Mouse (Mus musculus): ENCODE measurements around the gene Daam1. TPM values are rescaled to one million over a fixed set of nuclear protein-coding genes. Genes with fewer than 3 reads are reported as not detected.

Gene Daam1
- polyA plus RNA-seq, 1 experiment: 26.2 TPM

- Histone ChIP-seq H3K27ac (ENCODE audit: insufficient read depth, low read length) (no peak overlapping the region), H3K4me3 (ENCODE audit: insufficient read depth, low read length) (no peak overlapping the region), H3K4me1 (ENCODE audit: control insufficient read depth, insufficient read depth, low read length) (no peaks in the 10 kb centered on the region; the same call in 1 of the 2 replicates)
- TF ChIP-seq CTCF (IDR thresholded peaks at IDR 0.05; ENCODE audit: extremely low read depth, insufficient read depth, low read length): no peak
- no peak for TF ChIP-seq POLR2A (IDR thresholded peaks at IDR 0.05; ENCODE audit: extremely low read depth, insufficient read depth, low read length)
Observed at GRCm38 (mm10) chr12:72023572-72023971, 192.7 kb downstream of the Daam1 start.

- H3K4me1 ChIP-seq (ENCODE audit: control insufficient read depth, insufficient read depth, low read length): no peaks in the 10 kb centered on the region; the same call in 1 of the 2 replicates
- TF ChIP-seq CTCF (IDR thresholded peaks at IDR 0.05; ENCODE audit: extremely low read depth, insufficient read depth, low read length) (no peak), POLR2A (IDR thresholded peaks at IDR 0.05; ENCODE audit: extremely low read depth, insufficient read depth, low read length) (no peak)
- no peak overlapping the region for H3K27ac ChIP-seq (ENCODE audit: insufficient read depth, low read length)
- no peak overlapping the region for H3K4me3 ChIP-seq (ENCODE audit: insufficient read depth, low read length)
Observed at GRCm38 (mm10) chr12:72025275-72025795, 194.5 kb downstream of the Daam1 start.

- no peak overlapping the region for H3K27ac ChIP-seq (ENCODE audit: insufficient read depth, low read length)
- no peak overlapping the region for H3K4me3 ChIP-seq (ENCODE audit: insufficient read depth, low read length)
- TF ChIP-seq POLR2A (IDR thresholded peaks at IDR 0.05; ENCODE audit: extremely low read depth, insufficient read depth, low read length) (no peak), CTCF (IDR thresholded peaks at IDR 0.05; ENCODE audit: extremely low read depth, insufficient read depth, low read length) (no peak)
- H3K4me1 ChIP-seq (ENCODE audit: control insufficient read depth, insufficient read depth, low read length): no peaks in the 10 kb centered on the region
Observed at GRCm38 (mm10) chr12:72031171-72031570, 200.3 kb downstream of the Daam1 start.

- Histone ChIP-seq H3K4me3 (ENCODE audit: insufficient read depth, low read length) (no peak overlapping the region), H3K27ac (ENCODE audit: insufficient read depth, low read length) (no peak overlapping the region), H3K4me1 (ENCODE audit: control insufficient read depth, insufficient read depth, low read length) (no peaks in the 10 kb centered on the region)
- TF ChIP-seq POLR2A (IDR thresholded peaks at IDR 0.05; ENCODE audit: extremely low read depth, insufficient read depth, low read length): no peak
- TF ChIP-seq CTCF (IDR thresholded peaks at IDR 0.05; ENCODE audit: extremely low read depth, insufficient read depth, low read length): no peak
Observed at GRCm38 (mm10) chr12:72031794-72032193, 200.9 kb downstream of the Daam1 start.

- Histone ChIP-seq H3K4me3 (ENCODE audit: insufficient read depth, low read length) (no peak overlapping the region), H3K27ac (ENCODE audit: insufficient read depth, low read length) (no peak overlapping the region), H3K4me1 (ENCODE audit: control insufficient read depth, insufficient read depth, low read length) (no peaks in the 10 kb centered on the region)
- TF ChIP-seq CTCF (IDR thresholded peaks at IDR 0.05; ENCODE audit: extremely low read depth, insufficient read depth, low read length): no peak
- no peak for TF ChIP-seq POLR2A (IDR thresholded peaks at IDR 0.05; ENCODE audit: extremely low read depth, insufficient read depth, low read length)
Observed at GRCm38 (mm10) chr12:72036097-72036661, 205.3 kb downstream of the Daam1 start.

- TF ChIP-seq CTCF (IDR thresholded peaks at IDR 0.05; ENCODE audit: extremely low read depth, insufficient read depth, low read length) (no peak), POLR2A (IDR thresholded peaks at IDR 0.05; ENCODE audit: extremely low read depth, insufficient read depth, low read length) (no peak)
- no peaks in the 10 kb centered on the region for H3K4me1 ChIP-seq (ENCODE audit: control insufficient read depth, insufficient read depth, low read length)
- no peak overlapping the region for H3K27ac ChIP-seq (ENCODE audit: insufficient read depth, low read length)
- no peak overlapping the region for H3K4me3 ChIP-seq (ENCODE audit: insufficient read depth, low read length)
Observed at GRCm38 (mm10) chr12:72037049-72037448, 206.2 kb downstream of the Daam1 start.

GRCm38 (mm10) chr12:72038866-72039265 is 208.0 kb downstream of the Daam1 start:
- TF ChIP-seq POLR2A (IDR thresholded peaks at IDR 0.05; ENCODE audit: extremely low read depth, insufficient read depth, low read length) (no peak), CTCF (IDR thresholded peaks at IDR 0.05; ENCODE audit: extremely low read depth, insufficient read depth, low read length) (no peak)
- Histone ChIP-seq H3K4me3 (ENCODE audit: insufficient read depth, low read length) (no peak overlapping the region), H3K4me1 (ENCODE audit: control insufficient read depth, insufficient read depth, low read length) (no peaks in the 10 kb centered on the region), H3K27ac (ENCODE audit: insufficient read depth, low read length) (no peak overlapping the region)

- Histone ChIP-seq H3K4me3 (ENCODE audit: insufficient read depth, low read length) (no peak overlapping the region), H3K4me1 (ENCODE audit: control insufficient read depth, insufficient read depth, low read length) (no peaks in the 10 kb centered on the region), H3K27ac (ENCODE audit: insufficient read depth, low read length) (no peak overlapping the region)
- no peak for TF ChIP-seq CTCF (IDR thresholded peaks at IDR 0.05; ENCODE audit: extremely low read depth, insufficient read depth, low read length)
- TF ChIP-seq POLR2A (IDR thresholded peaks at IDR 0.05; ENCODE audit: extremely low read depth, insufficient read depth, low read length): no peak
Observed at GRCm38 (mm10) chr12:72039501-72039900, 208.6 kb downstream of the Daam1 start.

- Histone ChIP-seq H3K27ac (ENCODE audit: insufficient read depth, low read length) (no peak overlapping the region), H3K4me1 (ENCODE audit: control insufficient read depth, insufficient read depth, low read length) (no peaks in the 10 kb centered on the region), H3K4me3 (ENCODE audit: insufficient read depth, low read length) (no peak overlapping the region)
- no peak for TF ChIP-seq POLR2A (IDR thresholded peaks at IDR 0.05; ENCODE audit: extremely low read depth, insufficient read depth, low read length)
- TF ChIP-seq CTCF (IDR thresholded peaks at IDR 0.05; ENCODE audit: extremely low read depth, insufficient read depth, low read length): no peak
Observed at GRCm38 (mm10) chr12:72041238-72041637, 210.4 kb downstream of the Daam1 start.

Other genes starting within 250 kb of the Daam1 start
- gene Gpr135, start 240.0 kb downstream of the Daam1 start, polyA plus RNA-seq (2012; rRNA removed): 10.7 and 11.6 TPM in 2 replicates

All from cortical plate, adult 2 months (tissue).